Mouse (Mus musculus) thymus, adult 2 months (tissue): ENCODE measurements around the gene Slc8a3. TPM values are rescaled to one million over a fixed set of nuclear protein-coding genes. Genes with fewer than 3 reads are reported as not detected.

Source experiments
- DNase-seq: peaks from one replicate; pipeline ENCODE4 v3.0.0; 2021
- H3K27ac ChIP-seq: fragments of 200-500 bp; 2 replicates; pipeline ENCODE4 v1.5.1; 2012; ENCODE audit warnings: low read length, control low read depth; ENCODE audit not compliant: control insufficient read depth, insufficient read depth
- H3K27me3 ChIP-seq: fragments of 200-500 bp; 2 replicates; pipeline ENCODE4 v1.6.1; 2012; ENCODE audit warnings: mild to moderate bottlenecking, low read length, moderate library complexity, mixed read lengths; ENCODE audit not compliant: control insufficient read depth, insufficient read depth
- H3K36me3 ChIP-seq: fragments of 200-500 bp; 2 replicates; pipeline ENCODE4 v1.6.1; 2012; ENCODE audit warnings: mild to moderate bottlenecking, low read length, moderate library complexity; ENCODE audit not compliant: control insufficient read depth, insufficient read depth
- H3K4me1 ChIP-seq: fragments of 200-500 bp; replicated peaks from 2 replicates; pipeline ENCODE4 v1.6.1; 2012; ENCODE audit warnings: low read length; ENCODE audit not compliant: control insufficient read depth, insufficient read depth
- H3K4me3 ChIP-seq: fragments of 200-500 bp; 2 replicates; pipeline ENCODE4 v1.5.1; 2012; ENCODE audit warnings: mild to moderate bottlenecking, low read length, control low read depth, moderate library complexity; ENCODE audit not compliant: control insufficient read depth, insufficient read depth
- CTCF ChIP-seq: fragments of 200-500 bp; IDR thresholded peaks from 2 replicates; pipeline ENCODE4 v1.5.1; 2012; ENCODE audit warnings: mild to moderate bottlenecking, control low read depth, low read length, moderate library complexity, borderline replicate concordance; ENCODE audit not compliant: control insufficient read depth, poor library complexity, insufficient read depth; ENCODE audit errors: extremely low read depth
- POLR2A ChIP-seq: fragments of 200-500 bp; IDR thresholded peaks from 2 replicates; pipeline ENCODE4 v1.6.1; 2012; ENCODE audit warnings: mild to moderate bottlenecking, low read length, control low read depth, moderate library complexity; ENCODE audit not compliant: control insufficient read depth, poor library complexity, insufficient read depth; ENCODE audit errors: extremely low read depth
- WGBS: fragments of 180-500 bp; shearing (Covaris S2); methylation state at CpG from one replicate; pipeline ENCODE4 v1.1.7; 2018; 5-methylcytosine and 5-hydroxymethylcytosine counted together
- polyA plus RNA-seq: library from polyadenylated mRNA; depleted of rRNA; stranded (reverse); fragments of >200 nt; gene quantifications from 2 replicates; pipeline ENCODE4 v1.2.3, GENCODE M21; 2012; rRNA removed

The Slc8a3 gene
- polyA plus RNA-seq, 1 experiment, result 0.05 TPM

DNA sequence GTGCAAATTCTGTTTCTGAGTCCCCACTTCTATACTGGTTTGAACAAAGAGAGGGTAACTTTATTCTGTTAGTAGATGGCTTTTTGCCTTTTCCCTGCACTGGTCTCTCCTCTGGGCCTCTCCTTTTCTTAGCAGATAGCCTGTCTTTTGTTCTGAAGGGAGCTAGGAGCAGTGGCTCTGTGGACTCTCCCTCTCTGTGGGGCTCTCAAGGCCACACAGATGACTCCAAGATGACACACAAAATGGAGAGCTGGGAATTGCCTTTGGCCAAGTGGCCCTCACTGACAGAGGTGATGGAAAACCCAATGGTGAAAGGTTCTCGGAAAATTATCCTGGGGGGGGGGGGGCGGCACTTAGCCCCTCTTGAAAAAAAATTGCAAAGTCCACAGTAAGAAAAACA is 173.0 kb downstream of the Slc8a3 start:
- Histone ChIP-seq H3K4me1 (no peaks in the 10 kb centered on the region), H3K36me3 (no peaks in the 10 kb centered on the region), H3K4me3 (no peak overlapping the region), H3K27me3 (no peaks in the 10 kb centered on the region), H3K27ac (no peak overlapping the region)
- TF ChIP-seq CTCF (no peak), POLR2A (no peak)
- no peak for DNase-seq
- 91% methylated on average over 2 of the region's 2 CpGs for WGBS

DNA sequence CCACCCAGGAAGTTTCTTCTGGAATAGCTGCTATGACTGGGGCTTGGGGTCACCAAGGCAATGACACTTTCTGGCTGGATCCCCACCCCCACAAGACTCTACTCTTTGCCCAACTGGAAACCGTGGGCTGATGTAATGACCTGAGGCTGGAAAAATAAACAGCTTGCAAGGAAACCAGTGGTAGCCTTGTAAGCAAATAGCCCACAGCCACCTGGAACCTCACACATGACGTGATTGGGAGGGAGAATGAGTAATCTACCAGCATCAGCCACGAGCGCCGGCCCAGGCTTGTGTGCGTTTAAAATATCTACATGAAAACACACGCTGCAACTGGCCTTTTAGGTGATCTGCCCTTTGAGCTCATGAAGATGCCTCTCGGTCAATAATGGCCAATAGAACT is 176.1 kb downstream of the Slc8a3 start:
- Histone ChIP-seq H3K27me3 (no peaks in the 10 kb centered on the region), H3K4me1 (no peaks in the 10 kb centered on the region), H3K27ac (no peak overlapping the region), H3K36me3 (no peaks in the 10 kb centered on the region), H3K4me3 (no peak overlapping the region)
- no peak for TF ChIP-seq CTCF
- TF ChIP-seq POLR2A, result no peak
- no peak for DNase-seq
- WGBS, result 92% methylated on average over 8 of the region's 8 CpGs

DNA sequence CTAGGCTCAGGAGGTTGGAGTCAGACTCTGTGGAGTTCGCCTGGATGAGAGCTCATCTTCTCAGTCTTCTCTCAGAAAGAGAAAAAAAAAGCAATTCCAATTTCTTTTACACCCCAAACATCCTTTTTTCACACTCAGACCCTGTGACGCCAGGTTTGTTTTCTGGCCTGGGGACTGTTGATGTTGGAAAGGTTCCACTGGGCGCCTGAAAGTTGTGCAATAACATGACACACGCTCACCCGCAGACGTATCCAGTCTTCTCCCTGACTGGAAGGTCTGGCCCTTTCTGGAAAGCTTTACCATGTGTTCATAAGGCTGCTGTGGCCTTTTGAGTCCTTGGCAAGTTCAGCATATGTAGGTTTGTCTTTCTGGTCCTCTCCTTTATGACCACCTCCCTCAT is 177.3 kb downstream of the Slc8a3 start:
- Histone ChIP-seq H3K27ac (no peak overlapping the region), H3K4me3 (no peak overlapping the region), H3K36me3 (no peaks in the 10 kb centered on the region), H3K4me1 (no peaks in the 10 kb centered on the region), H3K27me3 (no peaks in the 10 kb centered on the region)
- TF ChIP-seq CTCF (no peak), POLR2A (no peak)
- no peak for DNase-seq
- 95% methylated on average over 6 of the region's 6 CpGs for WGBS

DNA sequence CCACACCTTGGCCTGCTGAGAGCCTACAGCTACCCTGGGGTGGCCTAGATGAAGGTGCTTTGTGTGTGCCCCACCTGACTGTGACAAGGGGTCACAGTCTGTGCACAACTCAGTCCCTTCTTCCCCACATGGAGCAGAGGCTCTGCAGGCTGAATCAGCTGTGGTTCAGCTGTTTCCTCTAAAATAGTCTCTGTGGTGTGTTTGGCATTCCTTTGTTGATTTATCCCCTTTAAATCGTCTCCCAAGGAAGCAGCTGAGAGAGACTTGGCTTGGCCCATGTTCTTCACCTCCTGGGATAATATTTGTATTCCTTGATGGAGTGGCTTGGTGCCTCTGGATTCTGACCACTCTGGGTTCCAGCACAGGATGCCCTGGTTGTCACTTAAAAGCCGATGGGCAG is 180.9 kb downstream of the Slc8a3 start:
- no peak overlapping the region for H3K27ac ChIP-seq
- TF ChIP-seq CTCF (no peak), POLR2A (no peak)
- H3K4me3 ChIP-seq, result no peak overlapping the region
- H3K27me3 ChIP-seq, result no peaks in the 10 kb centered on the region
- H3K4me1 ChIP-seq, result no peaks in the 10 kb centered on the region
- 57% methylated on average over 2 of the region's 2 CpGs for WGBS
- DNase-seq, result no peak
- H3K36me3 ChIP-seq, result no peaks in the 10 kb centered on the region

DNA sequence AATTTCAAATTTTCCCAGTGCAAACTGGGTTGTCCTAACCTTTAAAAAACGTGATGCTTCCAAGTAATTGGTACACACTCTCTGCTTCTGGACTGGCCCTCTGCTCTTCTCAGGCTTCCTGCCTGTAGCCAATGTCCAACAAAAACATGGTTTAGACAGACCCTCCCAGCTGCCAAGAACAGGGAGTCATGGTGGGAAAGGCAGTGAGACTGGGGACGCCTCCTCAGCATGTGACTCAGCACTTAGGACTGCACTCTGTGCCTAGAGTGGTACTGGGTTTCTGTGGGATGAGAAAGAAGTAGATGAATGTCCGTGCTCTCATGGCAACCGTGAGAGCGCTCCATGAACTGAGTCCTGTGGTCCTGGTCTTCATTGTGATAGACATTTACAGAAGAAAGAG is 182.1 kb downstream of the Slc8a3 start:
- no peak for DNase-seq
- no peak for TF ChIP-seq POLR2A
- Histone ChIP-seq H3K27me3 (no peaks in the 10 kb centered on the region), H3K4me1 (no peaks in the 10 kb centered on the region), H3K4me3 (no peak overlapping the region), H3K36me3 (no peaks in the 10 kb centered on the region), H3K27ac (no peak overlapping the region)
- WGBS, result 87% methylated on average over 5 of the region's 5 CpGs

DNA sequence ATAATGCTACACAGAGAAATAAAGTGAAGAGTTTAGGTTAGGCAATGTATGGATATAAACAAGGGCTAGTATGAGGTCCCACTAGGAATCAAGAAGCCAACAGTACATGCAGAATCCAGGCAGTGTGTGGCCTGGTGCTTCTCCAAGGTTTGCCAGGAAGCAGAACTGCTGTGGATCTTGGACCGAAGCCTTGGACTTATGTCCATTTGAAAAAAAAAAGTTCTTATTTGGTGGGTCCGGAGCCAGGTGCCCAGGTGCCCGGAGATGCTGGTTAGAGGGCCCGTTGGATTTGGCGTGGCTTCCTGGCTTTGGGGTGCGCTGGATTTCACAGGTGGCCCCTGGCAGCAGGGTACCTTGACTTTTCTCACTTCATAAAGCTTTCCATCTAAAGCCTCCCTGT is 185.0 kb downstream of the Slc8a3 start:
- Histone ChIP-seq H3K27me3 (no peaks in the 10 kb centered on the region), H3K4me1 (no peaks in the 10 kb centered on the region), H3K36me3 (no peaks in the 10 kb centered on the region), H3K27ac (no peak overlapping the region), H3K4me3 (no peak overlapping the region)
- WGBS, result 98% methylated on average over 6 of the region's 6 CpGs
- TF ChIP-seq CTCF (no peak), POLR2A (no peak)
- DNase-seq, result no peak

Other genes starting within 250 kb of the Slc8a3 start
- 0.43 and 0.51 TPM in 2 replicates for gene Gm4787, start 46.3 kb upstream of the Slc8a3 start, polyA plus RNA-seq
- gene Adam4, start 88.8 kb upstream of the Slc8a3 start, polyA plus RNA-seq, result 0.48 and 0.66 TPM in 2 replicates
- 85.9 and 106 TPM in 2 replicates for gene Cox16, start 151.9 kb upstream of the Slc8a3 start, polyA plus RNA-seq
- 30.0 and 33.0 TPM in 2 replicates for gene Gm20498, start 199.7 kb upstream of the Slc8a3 start, polyA plus RNA-seq
- 43.2 and 50.9 TPM in 2 replicates for gene Synj2bp, start 199.7 kb upstream of the Slc8a3 start, polyA plus RNA-seq
- gene Adam21, start 235.3 kb upstream of the Slc8a3 start, polyA plus RNA-seq, result 0.07 and 0.08 TPM in 2 replicates